Mouse (Mus musculus) kidney, adult 2 months (tissue): ENCODE measurements at regions not wholly inside any gene's neighbourhood (a gene's known extent, or its start where the extent isn't known, plus 50 kb on each side); places are given as distances from the start of the nearest gene placed in this dataset.
"Not testable (repeated sequence)": the region's sequence is repeated elsewhere in the genome, so short reads cannot be mapped to it uniquely, and the experiment has no call there.

Experiments used
- DNase-seq: peaks from one replicate; pipeline ENCODE4 v3.0.0; 2021
- H3K27ac ChIP-seq: fragments of 200-500 bp; 2 replicates; pipeline ENCODE4 v1.5.1; 2012; ENCODE audit warnings: low read depth, low read length, control low read depth, inconsistent platforms; ENCODE audit not compliant: insufficient read depth
- H3K27me3 ChIP-seq: fragments of 200-500 bp; replicated peaks from 2 replicates; pipeline ENCODE4 v1.6.1; 2012; ENCODE audit warnings: mild to moderate bottlenecking, moderate library complexity, low read length, inconsistent platforms; ENCODE audit not compliant: control insufficient read depth, insufficient read depth
- H3K36me3 ChIP-seq: fragments of 200-500 bp; 2 replicates; pipeline ENCODE4 v1.6.1; 2012; ENCODE audit warnings: mild to moderate bottlenecking, moderate library complexity, low read length, inconsistent platforms; ENCODE audit not compliant: control insufficient read depth, insufficient read depth
- H3K4me1 ChIP-seq: fragments of 200-500 bp; 2 replicates; pipeline ENCODE4 v1.6.1; 2011; ENCODE audit warnings: low read length; ENCODE audit not compliant: control insufficient read depth, insufficient read depth
- H3K4me3 ChIP-seq: fragments of 200-500 bp; 2 replicates; pipeline ENCODE4 v1.5.1; 2011; ENCODE audit warnings: mild to moderate bottlenecking, low read depth, low read length, control low read depth; ENCODE audit not compliant: insufficient read depth
- CTCF ChIP-seq: fragments of 200-500 bp; conservative IDR thresholded peaks from 2 replicates; pipeline ENCODE4 v1.5.1; 2011; ENCODE audit warnings: low read depth, mild to moderate bottlenecking, control low read depth, low read length, moderate library complexity, mixed read lengths; ENCODE audit not compliant: insufficient read depth, insufficient read length
- POLR2A ChIP-seq: fragments of 200-500 bp; IDR thresholded peaks from one replicate; pipeline ENCODE4 v1.6.1; 2011; ENCODE audit warnings: low read depth, low read length, control low read depth
- WGBS: fragments of 180-500 bp; shearing (Covaris S2); methylation state at CpG from one replicate; pipeline ENCODE4 v1.1.7; 2018; 5-methylcytosine and 5-hydroxymethylcytosine counted together

DNA sequence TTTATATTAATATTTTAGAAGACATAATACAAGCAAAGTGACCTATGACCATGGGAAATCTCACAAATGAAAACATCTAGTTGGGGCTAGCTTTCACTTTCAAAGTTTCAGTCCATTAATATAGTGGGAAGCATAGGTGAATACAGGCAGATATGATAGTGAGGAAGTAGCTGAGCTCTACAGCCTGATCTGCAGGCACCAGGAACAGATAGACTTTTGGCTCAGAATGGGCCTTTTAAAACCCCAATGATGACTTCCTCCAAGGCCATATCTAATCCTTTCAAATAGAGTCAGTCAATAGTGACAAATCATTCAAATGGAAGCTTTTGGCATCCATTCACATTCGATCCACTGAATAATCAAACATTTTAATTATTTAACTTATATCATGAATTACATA, 581.6 kb upstream of the Pcdh17 start:
- no peaks in the 10 kb centered on the region for H3K27me3 ChIP-seq
- no peak for TF ChIP-seq POLR2A
- no peak for TF ChIP-seq CTCF
- no peak overlapping the region for H3K27ac ChIP-seq
- H3K4me1 ChIP-seq, result no peaks in the 10 kb centered on the region
- 83% methylated on average over 1 of the region's 1 CpGs for WGBS
- no peak overlapping the region for H3K4me3 ChIP-seq
- no peak for DNase-seq
- no peaks in the 10 kb centered on the region for H3K36me3 ChIP-seq

DNA sequence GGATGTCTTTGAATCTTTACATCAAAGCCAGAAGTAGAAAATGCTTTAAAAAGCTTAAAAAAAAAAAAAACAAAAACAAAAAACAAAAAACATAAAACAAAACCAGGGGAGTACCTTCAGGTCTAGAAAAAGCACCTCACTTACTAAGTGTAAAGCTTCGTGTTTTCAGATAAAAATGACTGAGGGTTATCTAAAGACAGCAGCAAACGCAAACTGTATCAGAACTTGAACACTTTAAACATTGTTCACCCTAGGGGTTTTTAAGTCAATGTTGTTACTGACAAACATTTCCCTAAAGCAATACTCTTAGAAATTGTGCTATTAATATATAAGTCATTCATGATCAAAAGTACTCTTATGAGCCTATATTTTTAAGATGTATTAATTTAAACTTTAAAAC, 580.7 kb upstream of the Pcdh17 start:
- WGBS, result 80% methylated on average over 2 of the region's 2 CpGs
- TF ChIP-seq CTCF, result no peak
- no peak for TF ChIP-seq POLR2A
- Histone ChIP-seq H3K4me3 (no peak overlapping the region), H3K27ac (no peak overlapping the region), H3K36me3 (no peaks in the 10 kb centered on the region), H3K4me1 (no peaks in the 10 kb centered on the region), H3K27me3 (no peaks in the 10 kb centered on the region)
- DNase-seq, result no peak

DNA sequence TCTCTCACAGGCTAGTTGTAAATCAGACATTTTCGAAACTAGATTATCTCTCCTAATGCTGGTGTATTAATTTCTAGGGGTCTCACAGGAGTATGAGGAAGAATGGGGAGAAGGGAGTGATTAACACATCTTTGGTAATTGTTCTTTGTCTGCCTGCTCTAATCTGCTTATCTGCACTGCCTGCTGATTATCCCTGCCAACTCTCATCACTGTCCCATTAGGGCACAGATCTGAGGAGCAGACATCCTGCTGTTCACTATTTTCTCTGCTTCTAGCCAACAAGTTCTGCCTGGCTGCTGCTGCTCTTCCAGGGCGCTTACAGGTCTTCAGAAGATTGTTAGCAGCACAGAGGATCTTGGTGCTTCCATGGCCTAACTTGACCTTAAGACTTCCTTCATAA, 557.0 kb upstream of the Pcdh17 start:
- H3K27ac ChIP-seq, result no peak overlapping the region
- H3K4me3 ChIP-seq, result no peak overlapping the region
- no peak for TF ChIP-seq CTCF
- no peak for TF ChIP-seq POLR2A
- H3K36me3 ChIP-seq, result no peaks in the 10 kb centered on the region
- WGBS, result 75% methylated on average over 2 of the region's 2 CpGs
- no peaks in the 10 kb centered on the region for H3K27me3 ChIP-seq
- H3K4me1 ChIP-seq, result no peaks in the 10 kb centered on the region
- DNase-seq, result no peak

DNA sequence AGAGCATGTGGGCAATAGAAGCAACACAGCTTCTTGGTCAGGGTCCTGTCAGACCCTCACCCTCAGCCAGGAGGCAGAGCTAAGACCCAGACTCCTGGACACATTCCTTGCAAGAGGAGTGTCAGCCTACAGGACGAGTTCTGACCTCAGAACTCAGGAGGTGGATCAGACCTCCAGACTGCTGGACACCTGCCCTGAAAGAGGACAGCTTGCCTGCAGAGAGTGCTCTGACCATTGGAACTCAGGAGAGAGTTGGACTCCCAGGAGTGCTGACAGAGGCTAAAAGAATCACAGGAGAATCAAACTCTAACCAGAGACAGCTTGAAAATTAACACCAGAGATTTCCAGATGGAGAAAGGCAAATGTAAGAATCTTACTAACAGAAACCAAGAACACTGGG, 542.7 kb upstream of the Pcdh17 start:
- WGBS, result 44% methylated on average over 1 of the region's 1 CpGs
- not testable (repeated sequence) for H3K4me3 ChIP-seq, H3K4me1 ChIP-seq, H3K27ac ChIP-seq, H3K27me3 ChIP-seq, H3K36me3 ChIP-seq
- DNase-seq, result peak; percentile 74

GRCm38 (mm10) chr14:83943101-83943500, 500.3 kb upstream of the Pcdh17 start:
- WGBS, result 69% methylated on average over 3 of the region's 3 CpGs
- Histone ChIP-seq H3K36me3 (no peaks in the 10 kb centered on the region), H3K4me3 (no peak overlapping the region), H3K4me1 (no peaks in the 10 kb centered on the region), H3K27me3 (no peaks in the 10 kb centered on the region), H3K27ac (no peak overlapping the region)
- no peak for TF ChIP-seq CTCF
- TF ChIP-seq POLR2A, result no peak
- DNase-seq, result no peak

DNA sequence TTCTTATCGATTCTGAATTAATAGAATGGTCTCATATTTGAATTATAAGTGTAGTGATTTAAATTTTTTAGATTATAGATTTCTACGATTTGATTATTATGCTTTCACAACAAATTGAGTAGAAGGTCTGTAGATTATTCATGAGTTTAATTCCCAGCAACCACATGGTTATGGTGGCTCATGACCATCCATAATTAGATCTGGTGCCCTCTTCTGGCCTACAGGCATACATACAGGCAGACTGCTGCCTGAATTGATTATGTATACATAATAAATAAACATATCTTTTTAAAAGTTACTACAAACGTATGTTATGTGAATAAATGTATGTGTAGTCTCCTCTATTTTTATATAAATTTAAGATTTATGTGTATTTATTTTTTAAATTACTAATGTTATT, 499.2 kb upstream of the Pcdh17 start:
- no peaks in the 10 kb centered on the region for H3K27me3 ChIP-seq
- H3K27ac ChIP-seq, result no peak overlapping the region
- no peak overlapping the region for H3K4me3 ChIP-seq
- no peaks in the 10 kb centered on the region for H3K4me1 ChIP-seq
- TF ChIP-seq POLR2A, result no peak
- 60% methylated on average over 3 of the region's 3 CpGs for WGBS
- peak; percentile 1 for DNase-seq
- no peaks in the 10 kb centered on the region for H3K36me3 ChIP-seq

DNA sequence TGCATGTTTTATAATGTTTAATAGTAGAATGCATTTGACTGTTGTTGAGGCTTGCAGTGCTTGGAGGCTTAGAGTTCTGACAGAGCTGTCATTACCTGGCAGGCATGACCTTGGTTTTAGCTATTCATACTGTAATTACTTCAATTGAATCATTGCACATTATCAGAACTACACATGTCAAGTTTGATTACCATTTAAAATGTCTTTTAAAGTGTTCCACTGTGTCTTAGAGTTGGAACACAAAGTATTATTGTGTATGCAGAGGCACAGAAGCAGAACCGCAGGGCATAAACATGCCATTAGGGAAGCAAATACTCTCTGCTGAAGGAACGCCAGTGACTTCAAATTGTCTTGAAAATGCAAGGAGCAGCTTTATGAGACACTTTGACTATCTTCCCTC, 493.7 kb upstream of the Pcdh17 start:
- H3K27me3 ChIP-seq, result no peaks in the 10 kb centered on the region
- DNase-seq, result no peak
- TF ChIP-seq CTCF, result no peak
- no peak for TF ChIP-seq POLR2A
- H3K4me3 ChIP-seq, result no peak overlapping the region
- H3K4me1 ChIP-seq, result no peaks in the 10 kb centered on the region
- H3K27ac ChIP-seq, result no peak overlapping the region
- no peaks in the 10 kb centered on the region for H3K36me3 ChIP-seq
- 71% methylated on average over 2 of the region's 2 CpGs for WGBS

DNA sequence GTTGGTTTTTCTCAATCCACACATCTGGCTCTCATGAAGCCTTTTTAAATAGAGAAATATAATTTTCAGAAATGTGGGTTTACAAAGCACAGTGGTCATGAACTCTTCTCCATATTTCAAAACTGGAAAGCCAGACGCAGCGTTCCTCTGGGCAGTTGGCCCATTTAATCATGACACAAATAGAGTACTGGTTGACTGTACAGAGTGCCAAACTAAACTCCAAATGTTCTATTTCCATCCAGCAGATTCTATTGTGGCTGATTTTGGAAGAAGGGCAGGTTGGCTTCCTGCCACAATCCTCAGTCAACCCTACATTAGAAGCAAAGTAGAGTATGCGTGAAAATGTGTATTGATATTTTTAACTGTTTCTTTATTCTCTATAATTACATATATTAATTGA, 484.3 kb upstream of the Pcdh17 start:
- Histone ChIP-seq H3K27ac (no peak overlapping the region), H3K4me3 (no peak overlapping the region), H3K36me3 (no peaks in the 10 kb centered on the region), H3K27me3 (no peaks in the 10 kb centered on the region), H3K4me1 (no peaks in the 10 kb centered on the region)
- TF ChIP-seq CTCF (no peak), POLR2A (no peak)
- peak; percentile 1 for DNase-seq
- 74% methylated on average over 3 of the region's 3 CpGs for WGBS
